Mouse (Mus musculus) kidney, postnatal 25 days (tissue): ENCODE measurements around the gene Zfp189.

Experiments used
- DNase-seq, 2 experiments: peaks; one replicate each; pipeline ENCODE4 v3.0.0; 2021; ENCODE audit warnings: mixed read lengths in 2 of 2

Zfp189 gene

GRCm38 (mm10) chr4:49539665-49540064 lies 18.7 kb downstream of the Zfp189 start:
- peak in 1 of 2 experiments; percentile 42 for DNase-seq

DNA sequence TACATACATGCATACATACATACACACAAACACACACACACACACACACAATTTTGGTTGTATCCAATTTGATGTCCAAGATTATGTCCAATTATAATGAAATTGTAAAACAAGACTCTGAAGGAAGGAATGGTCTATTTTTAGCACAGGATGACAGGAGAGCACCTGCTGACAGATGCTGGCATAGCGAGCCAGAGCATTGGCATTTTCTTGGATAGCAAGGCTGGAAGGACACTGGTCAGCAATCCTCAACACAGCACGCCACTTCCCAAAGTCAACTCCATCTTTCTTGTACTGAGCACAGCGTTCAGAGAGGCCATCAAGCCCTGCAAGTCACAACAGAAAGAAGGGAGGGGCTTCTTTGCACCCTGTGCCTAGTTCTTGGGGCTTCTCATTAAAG lies 20.0 kb downstream of the Zfp189 start:
- peak in 1 of 2 experiments; percentile 47 for DNase-seq

DNA sequence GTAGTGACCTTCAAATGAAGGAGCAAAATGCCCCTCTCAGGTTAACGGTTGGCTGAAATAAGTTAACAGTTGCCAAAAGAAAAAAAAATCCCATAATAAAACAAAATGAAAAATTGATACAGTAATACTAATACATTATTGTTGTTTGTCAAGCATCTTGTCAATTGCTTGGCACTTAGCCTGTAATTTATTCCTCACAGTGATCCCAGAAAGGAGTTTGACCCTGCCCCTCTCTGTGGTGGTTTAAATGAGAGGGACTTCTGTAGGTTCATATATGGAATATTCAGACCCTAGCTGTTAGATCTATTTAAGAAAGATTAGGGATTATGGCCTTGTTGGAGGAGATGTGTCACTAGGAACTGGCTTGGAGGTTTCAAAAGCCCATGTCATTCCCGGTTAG lies 25.1 kb downstream of the Zfp189 start:
- no peak for DNase-seq

DNA sequence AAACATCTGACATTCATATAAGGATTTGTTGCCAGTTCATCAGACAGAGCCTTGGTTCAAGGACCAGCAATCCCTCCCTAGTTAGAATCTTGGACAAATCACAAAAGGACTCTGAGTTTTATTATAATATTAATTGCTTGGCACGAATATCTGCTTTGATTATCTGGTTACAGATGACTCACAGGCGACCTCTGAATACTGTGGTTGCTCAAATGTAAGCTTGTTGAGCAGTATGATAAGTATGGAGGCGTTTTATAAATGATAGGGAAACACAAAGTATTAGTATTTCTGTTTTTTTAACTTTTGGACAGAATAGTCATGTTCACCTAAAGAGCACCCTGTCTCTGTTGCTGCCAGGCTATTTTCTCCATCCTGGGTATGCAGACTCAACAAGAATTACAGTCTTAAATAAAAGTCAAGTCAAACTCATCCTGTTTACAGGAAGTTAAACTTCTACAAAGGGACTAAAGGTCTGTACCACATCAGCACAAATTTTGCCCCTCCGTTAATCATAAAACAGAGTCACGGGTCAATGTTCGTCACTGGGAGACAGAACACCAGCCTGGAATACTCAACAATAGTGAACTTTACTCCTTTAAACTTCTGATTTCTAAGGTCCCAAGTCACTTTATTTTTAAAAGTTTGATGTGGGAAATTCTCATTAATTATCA lies 26.0 kb downstream of the Zfp189 start:
- peak; percentile 55 to 61 for DNase-seq

- no peak for DNase-seq
Observed at GRCm38 (mm10) chr4:49547544-49548219, 26.7 kb downstream of the Zfp189 start.

GRCm38 (mm10) chr4:49549383-49549782 lies 28.4 kb downstream of the Zfp189 start, which contains the start of gene Aldob:
Aldob (minus strand) TSS chr4:49549546.
- peak; percentile 84 to 87 for DNase-seq

DNA sequence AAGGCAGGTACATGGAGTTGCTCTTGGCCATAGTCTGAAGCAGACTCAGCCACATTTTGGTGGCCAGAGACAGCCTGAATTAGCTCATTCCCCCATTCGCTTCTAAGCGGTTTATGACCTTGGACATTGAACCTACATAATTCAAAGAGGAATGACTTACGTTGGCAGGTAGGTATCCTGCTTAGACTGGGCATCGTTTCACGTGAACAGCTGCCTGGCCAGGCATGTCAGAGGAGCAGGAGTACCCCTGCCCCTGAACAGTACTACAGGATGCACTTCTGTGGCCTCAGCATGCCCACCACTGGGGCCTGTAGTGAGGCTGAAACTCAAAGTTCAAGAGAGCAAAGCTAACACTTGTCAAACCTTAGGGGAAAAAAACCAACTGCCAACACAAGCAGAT lies 32.4 kb downstream of the Zfp189 start:
- DNase-seq: peak; percentile 55 to 93

DNA sequence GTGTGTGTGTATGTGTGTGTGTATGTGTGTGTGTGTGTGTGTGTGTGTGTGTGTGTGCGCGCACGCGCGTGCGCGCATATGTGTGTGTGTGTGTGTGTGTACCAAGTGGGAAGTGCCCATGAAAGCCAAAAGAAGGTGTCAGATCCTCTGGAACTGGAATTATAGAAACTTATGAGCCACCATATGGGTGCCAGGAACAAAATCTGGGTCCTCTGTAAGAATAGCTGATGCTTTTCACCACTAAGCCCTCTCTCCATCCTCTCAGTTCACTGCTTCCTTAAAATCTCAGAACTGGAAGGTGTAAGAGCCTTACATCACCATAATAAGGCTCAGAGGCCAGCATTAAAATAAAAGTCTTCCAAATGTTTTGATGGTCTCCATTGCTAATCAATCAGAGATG lies 36.4 kb downstream of the Zfp189 start:
- no peak for DNase-seq

- DNase-seq: no peak
Observed at GRCm38 (mm10) chr4:49558181-49558580, 37.2 kb downstream of the Zfp189 start.

GRCm38 (mm10) chr4:49559915-49560772 lies 39.2 kb downstream of the Zfp189 start:
- peak; percentile 96 to 98 for DNase-seq

DNA sequence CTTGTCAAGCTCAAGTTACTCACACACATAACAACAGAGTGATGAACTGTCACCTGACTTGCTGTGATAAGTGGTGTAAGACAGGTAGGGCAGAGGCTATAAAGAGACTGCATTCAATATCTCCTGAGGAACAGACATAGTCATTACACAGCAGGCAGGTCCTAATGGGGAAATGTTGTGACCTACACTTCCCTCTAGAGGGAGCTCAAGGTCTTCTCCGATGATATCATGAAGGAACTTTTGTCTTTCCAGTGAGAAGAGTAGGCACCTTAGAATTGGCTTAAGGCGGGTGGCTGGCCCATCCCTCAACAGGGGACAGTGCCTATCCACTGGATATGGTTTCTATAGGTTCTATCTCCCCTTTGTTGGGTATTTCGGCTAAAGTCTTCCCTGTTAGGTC lies 46.6 kb downstream of the Zfp189 start:
- peak; percentile 57 to 82 for DNase-seq

DNA sequence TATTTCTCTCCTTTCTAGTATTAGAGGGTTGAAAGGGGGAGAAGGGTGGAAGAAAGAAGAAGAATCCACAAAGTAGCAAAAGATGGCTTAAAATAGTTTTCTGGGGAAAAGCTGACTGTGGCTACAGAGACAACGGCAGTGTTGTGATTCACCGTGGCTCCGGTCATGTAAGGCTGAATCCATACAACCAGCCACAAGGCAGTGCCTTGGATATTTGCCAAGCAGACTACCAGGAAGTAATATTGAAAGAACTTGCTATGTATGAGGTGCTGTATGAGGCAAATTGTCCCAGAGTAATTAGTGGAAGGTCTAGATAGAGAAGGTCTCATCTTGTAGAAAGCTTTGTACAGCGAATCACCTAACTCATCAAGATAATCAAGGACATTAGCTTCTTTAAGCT lies 51.2 kb downstream of the Zfp189 start:
- DNase-seq: no peak
